Mouse (Mus musculus): ENCODE data around the gene Glb1. TPM values are rescaled to one million over a fixed set of nuclear protein-coding genes. Genes with fewer than 3 reads are reported as not detected.
"Not testable (repeated sequence)": the region's sequence is repeated elsewhere in the genome, so short reads cannot be mapped to it uniquely, and the experiment has no call there.

The Glb1 gene
- polyA plus RNA-seq, 2 experiments = 10.2 to 13.1 TPM

GRCm38 (mm10) chr9:114388701-114389370 is 12.0 kb upstream of the Glb1 start:
- no peak overlapping the region for H3K4me3 ChIP-seq (ENCODE audit: insufficient read depth in 1 of 2, low read depth in 2 of 2, low read length in 2 of 2)
- no peak overlapping the region for H3K4me2 ChIP-seq (ENCODE audit: low read depth)

DNA sequence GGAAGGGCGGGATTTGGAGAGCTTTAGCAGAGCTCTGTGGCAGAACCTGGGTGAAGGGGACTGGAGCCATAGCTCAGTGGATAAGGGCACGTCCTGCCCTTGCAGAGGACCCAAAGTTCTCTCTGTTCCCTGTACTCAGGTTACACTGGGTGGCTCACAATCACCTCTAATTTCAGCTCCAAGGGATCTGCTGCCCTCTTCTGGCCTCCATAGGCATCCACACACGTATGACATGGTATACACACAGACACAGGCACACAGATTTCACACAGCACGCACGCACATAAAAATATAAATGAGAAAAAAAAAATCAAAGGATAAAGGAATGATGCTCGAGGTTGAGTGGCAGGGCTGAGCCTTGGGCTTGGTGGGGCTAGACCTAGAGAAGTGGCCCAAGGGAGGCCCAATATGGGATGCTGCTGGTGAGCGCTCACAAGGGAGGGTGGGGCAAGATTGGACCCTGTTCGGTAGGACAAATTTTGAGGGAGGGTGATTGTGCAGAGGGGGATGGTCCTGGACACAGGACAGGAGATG is 11.4 kb upstream of the Glb1 start:
- Histone ChIP-seq H3K4me1 (replicated peaks; ENCODE audit: control insufficient read depth in 2 of 2, insufficient read depth in 2 of 2, low read length in 1 of 2) (peaks cover 0 to under 1% of the 10 kb centered on the region in 2 experiments; a peak in 3 of 4 replicates), H3K36me3 (replicated peaks; ENCODE audit: control insufficient read depth, insufficient read depth, low read depth) (no peaks in the 10 kb centered on the region), H3K9ac (replicated peaks) (no peak overlapping the region), H3K4me2 (ENCODE audit: low read depth) (peak overlapping the region; percentile 84; the same call in 1 of the 2 replicates), H3K27ac (no peak overlapping the region), H3K9me3 (ENCODE audit: control insufficient read depth, low read length) (no peaks in the 10 kb centered on the region), H3K4me3 (ENCODE audit: insufficient read depth in 1 of 2, low read depth in 2 of 2, low read length in 2 of 2) (peak overlapping the region; percentile 22 to 78; a peak in 3 of 4 replicates), H3K27me3 (ENCODE audit: control insufficient read depth, insufficient read depth, low read length) (no peaks in the 10 kb centered on the region)
- TF ChIP-seq EP300 (IDR thresholded peaks at IDR 0.05; ENCODE audit: low read depth) (no peak), CTCF (IDR thresholded peaks at IDR 0.05; ENCODE audit: low read depth) (peak; percentile 62)
- 74% methylated on average over 8 of the region's 8 CpGs for WGBS (ENCODE audit: insufficient replicate concordance)
- peak; percentile 6; the same call in 1 of the 2 replicates for ATAC-seq (ENCODE audit: insufficient read depth)
- DNase-seq (ENCODE audit: low read depth in 3 of 3, low spot score in 3 of 3) = no peak

More at GRCm38 (mm10) chr9:114388701-114389370, 12.0 kb upstream of the Glb1 start:
- Histone ChIP-seq H3K4me1 (replicated peaks; ENCODE audit: control insufficient read depth in 2 of 2, insufficient read depth in 2 of 2, low read length in 1 of 2) (no peaks in the 10 kb centered on the region), H3K9ac (replicated peaks) (no peak overlapping the region), H3K9me3 (ENCODE audit: control insufficient read depth, low read length) (no peaks in the 10 kb centered on the region), H3K27me3 (ENCODE audit: control insufficient read depth, insufficient read depth, low read length) (no peaks in the 10 kb centered on the region), H3K27ac (no peak overlapping the region), H3K36me3 (replicated peaks; ENCODE audit: control insufficient read depth, insufficient read depth, low read depth) (no peaks in the 10 kb centered on the region)
- 74% methylated on average over 3 of the region's 3 CpGs for WGBS (ENCODE audit: insufficient replicate concordance)
- no peak for DNase-seq (ENCODE audit: low read depth in 3 of 3, low spot score in 3 of 3)
- TF ChIP-seq EP300 (IDR thresholded peaks at IDR 0.05; ENCODE audit: low read depth) (no peak), CTCF (IDR thresholded peaks at IDR 0.05; ENCODE audit: low read depth) (no peak)
- no peak for ATAC-seq (ENCODE audit: insufficient read depth)

DNA sequence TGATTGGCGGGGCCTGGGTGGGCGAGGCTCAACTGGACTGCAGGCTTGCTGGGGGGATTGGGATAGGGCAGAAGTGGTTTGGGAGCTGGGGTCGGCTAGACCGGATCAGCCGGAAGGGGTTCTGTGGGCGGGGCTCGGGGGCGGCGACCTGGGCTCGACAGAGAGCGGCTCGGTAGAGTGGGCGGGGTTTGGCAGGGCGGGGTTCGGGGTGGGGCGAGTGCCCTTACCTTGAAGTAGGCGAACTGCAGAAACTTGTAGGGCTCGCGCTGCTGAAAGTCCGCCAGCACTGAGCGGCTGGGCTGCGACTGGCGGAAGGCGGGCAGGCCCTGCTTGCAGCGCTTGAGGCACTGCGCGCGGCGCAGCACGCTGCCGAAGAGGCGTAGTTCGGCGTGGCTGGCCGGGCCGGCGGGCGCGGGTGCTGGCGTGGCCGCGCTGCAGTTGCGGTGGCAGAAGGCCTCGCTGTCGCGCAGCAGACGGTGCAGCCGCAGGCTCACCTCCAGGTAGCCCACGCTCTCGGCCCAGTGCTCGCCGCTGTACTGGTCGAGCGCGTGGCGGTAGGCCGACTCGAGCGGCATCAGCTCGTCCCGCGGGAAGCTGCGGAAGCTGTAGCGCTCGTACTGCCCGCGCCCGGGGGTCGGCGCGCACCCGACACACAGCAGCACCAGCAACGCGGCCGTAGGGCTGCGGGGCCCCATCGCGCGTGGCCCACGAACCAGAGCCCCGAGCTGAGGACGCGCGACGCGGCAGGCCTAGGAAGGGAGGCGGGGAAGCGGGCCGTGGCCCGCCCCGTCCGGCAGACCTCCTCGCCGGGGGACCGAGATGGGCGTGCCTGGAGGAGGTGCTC is 10.7 kb upstream of the Glb1 start, which contains the start of gene Crtap:
TSS of gene Crtap (minus strand) at position 771 of the 844 bp plus-strand sequence.
- peak within 1 kb of the TSS; percentile 66 to 78 for H3K4me3 ChIP-seq (ENCODE audit: insufficient read depth in 1 of 2, low read depth in 2 of 2, low read length in 2 of 2)
- ATAC-seq (ENCODE audit: insufficient read depth) (peak; percentile 80), DNase-seq (ENCODE audit: low read depth in 3 of 3, low spot score in 3 of 3) (peak in 1 of 3 experiments; percentile 31)
- H3K4me2 ChIP-seq (ENCODE audit: low read depth) = peak within 1 kb of the TSS; percentile 84
- no peaks in the 10 kb centered on the region for H3K27me3 ChIP-seq (ENCODE audit: control insufficient read depth, insufficient read depth, low read length)
- TF ChIP-seq EP300 (IDR thresholded peaks at IDR 0.05; ENCODE audit: low read depth) (no peak), CTCF (IDR thresholded peaks at IDR 0.05; ENCODE audit: low read depth) (no peak)
- peak within 1 kb of the TSS; percentile 68 for H3K9ac ChIP-seq (replicated peaks)
- no peaks in the 10 kb centered on the region for H3K36me3 ChIP-seq (replicated peaks; ENCODE audit: control insufficient read depth, insufficient read depth, low read depth)
- H3K4me1 ChIP-seq (replicated peaks; ENCODE audit: control insufficient read depth in 2 of 2, insufficient read depth in 2 of 2, low read length in 1 of 2) = peaks cover 7% of the 10 kb centered on the region in 2 experiments; a peak in 3 of 4 replicates
- no peaks in the 10 kb centered on the region for H3K9me3 ChIP-seq (ENCODE audit: control insufficient read depth, low read length)
- no peak within 1 kb of the TSS for H3K27ac ChIP-seq
- 1% methylated on average over 96 of the region's 96 CpGs for whole genome bisulfite sequencing (ENCODE audit: insufficient replicate concordance)

DNA sequence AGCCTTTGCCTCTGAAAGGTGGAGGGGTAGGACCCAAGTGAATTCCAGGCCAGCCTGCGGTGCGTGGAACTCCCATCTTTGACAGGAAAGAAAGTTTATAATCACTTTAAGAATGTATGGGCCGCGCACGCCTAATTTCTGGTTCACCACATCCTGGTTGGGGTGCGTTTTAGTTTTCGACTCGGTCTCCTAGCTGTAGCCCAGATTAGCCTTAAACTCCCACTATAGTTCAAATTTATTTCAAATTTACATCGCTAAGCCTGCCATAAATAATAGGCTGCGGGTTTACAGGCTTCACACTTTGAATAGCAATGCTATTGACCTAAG is 10.2 kb upstream of the Glb1 start:
- H3K27ac ChIP-seq = no peak overlapping the region
- H3K4me3 ChIP-seq (ENCODE audit: insufficient read depth in 1 of 2, low read depth in 2 of 2, low read length in 2 of 2) = peak overlapping the region; percentile 66 to 78
- ATAC-seq (ENCODE audit: insufficient read depth) (no peak), DNase-seq (ENCODE audit: low read depth in 3 of 3, low spot score in 3 of 3) (no peak)
- peak overlapping the region; percentile 84 for H3K4me2 ChIP-seq (ENCODE audit: low read depth)
- H3K27me3 ChIP-seq (ENCODE audit: control insufficient read depth, insufficient read depth, low read length) = no peaks in the 10 kb centered on the region
- no peaks in the 10 kb centered on the region for H3K36me3 ChIP-seq (replicated peaks; ENCODE audit: control insufficient read depth, insufficient read depth, low read depth)
- peak overlapping the region; percentile 68 for H3K9ac ChIP-seq (replicated peaks)
- peaks cover 11 to 12% of the 10 kb centered on the region in 2 experiments; a peak in 3 of 4 replicates for H3K4me1 ChIP-seq (replicated peaks; ENCODE audit: control insufficient read depth in 2 of 2, insufficient read depth in 2 of 2, low read length in 1 of 2)
- no peaks in the 10 kb centered on the region for H3K9me3 ChIP-seq (ENCODE audit: control insufficient read depth, low read length)
- TF ChIP-seq EP300 (IDR thresholded peaks at IDR 0.05; ENCODE audit: low read depth) (no peak), CTCF (IDR thresholded peaks at IDR 0.05; ENCODE audit: low read depth) (no peak)
- 1% methylated on average over 10 of the region's 10 CpGs for WGBS (ENCODE audit: insufficient replicate concordance)

GRCm38 (mm10) chr9:114394136-114394535 is 6.7 kb upstream of the Glb1 start:
- H3K9me3 ChIP-seq (ENCODE audit: control insufficient read depth, low read length); H3K27ac ChIP-seq; DNase-seq (ENCODE audit: low read depth in 3 of 3, low spot score in 3 of 3); H3K36me3 ChIP-seq (replicated peaks; ENCODE audit: control insufficient read depth, insufficient read depth, low read depth); H3K27me3 ChIP-seq (ENCODE audit: control insufficient read depth, insufficient read depth, low read length); H3K9ac ChIP-seq (replicated peaks); H3K4me2 ChIP-seq (ENCODE audit: low read depth); H3K4me3 ChIP-seq (ENCODE audit: insufficient read depth in 1 of 2, low read depth in 2 of 2, low read length in 2 of 2); ATAC-seq (ENCODE audit: insufficient read depth): not testable (repeated sequence)
- 39% methylated on average over 6 of the region's 6 CpGs for WGBS (ENCODE audit: insufficient replicate concordance)
- H3K4me1 ChIP-seq (replicated peaks; ENCODE audit: control insufficient read depth in 2 of 2, insufficient read depth in 2 of 2, low read length in 1 of 2) = peaks cover 11 to 12% of the 10 kb centered on the region in 2 experiments; a peak in 3 of 4 replicates
